Mouse (Mus musculus): ENCODE data around the gene Egr2.

DNA sequence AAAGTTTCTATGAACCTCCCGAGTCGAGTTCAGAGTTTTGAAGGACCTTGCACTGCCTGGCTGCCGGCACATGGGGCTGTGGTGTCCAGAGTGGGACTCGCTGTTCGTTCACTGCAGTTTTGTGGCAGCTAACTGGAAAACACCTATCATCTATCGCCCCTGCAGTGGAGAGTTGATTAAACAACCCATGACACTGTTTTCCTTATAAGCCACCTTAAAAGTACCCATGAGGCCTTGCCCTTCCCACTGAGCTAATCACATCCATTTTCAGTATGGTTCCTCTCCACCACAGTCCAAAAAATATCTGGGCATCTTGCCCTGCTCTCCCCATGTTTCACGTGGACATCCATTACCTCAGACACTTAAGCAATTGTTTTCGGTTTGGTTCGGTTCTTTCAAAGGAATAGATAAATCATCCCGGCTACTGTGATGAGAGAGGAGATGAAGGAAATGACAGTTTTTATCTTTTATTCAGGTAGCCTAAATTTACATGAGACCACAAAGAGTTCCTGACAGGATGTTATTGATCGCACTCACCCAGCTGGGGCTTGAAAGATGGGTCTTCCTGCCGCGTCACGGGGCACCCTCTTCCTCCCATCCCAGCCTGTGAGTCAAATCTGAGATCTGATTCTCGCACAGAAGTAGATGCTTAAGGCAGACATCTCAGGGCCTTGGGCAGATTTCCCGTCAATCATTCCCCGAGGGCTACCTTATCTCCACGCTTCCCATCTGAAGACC is 50.8 kb downstream of the Egr2 start:
- TF ChIP-seq POLR2A (IDR thresholded peaks at IDR 0.05; ENCODE audit: extremely low read depth, insufficient read depth, low read length): no peak
- TF ChIP-seq CTCF (IDR thresholded peaks at IDR 0.05; ENCODE audit: low read depth, low read length): no peak
